Mouse (Mus musculus): ENCODE measurements around the gene Rps6kb2. TPM values are rescaled to one million over a fixed set of nuclear protein-coding genes. Genes with fewer than 3 reads are reported as not detected.

Gene Rps6kb2
- total RNA-seq, 2 experiments from 2014 or later = 34.0 to 46.8 TPM

DNA sequence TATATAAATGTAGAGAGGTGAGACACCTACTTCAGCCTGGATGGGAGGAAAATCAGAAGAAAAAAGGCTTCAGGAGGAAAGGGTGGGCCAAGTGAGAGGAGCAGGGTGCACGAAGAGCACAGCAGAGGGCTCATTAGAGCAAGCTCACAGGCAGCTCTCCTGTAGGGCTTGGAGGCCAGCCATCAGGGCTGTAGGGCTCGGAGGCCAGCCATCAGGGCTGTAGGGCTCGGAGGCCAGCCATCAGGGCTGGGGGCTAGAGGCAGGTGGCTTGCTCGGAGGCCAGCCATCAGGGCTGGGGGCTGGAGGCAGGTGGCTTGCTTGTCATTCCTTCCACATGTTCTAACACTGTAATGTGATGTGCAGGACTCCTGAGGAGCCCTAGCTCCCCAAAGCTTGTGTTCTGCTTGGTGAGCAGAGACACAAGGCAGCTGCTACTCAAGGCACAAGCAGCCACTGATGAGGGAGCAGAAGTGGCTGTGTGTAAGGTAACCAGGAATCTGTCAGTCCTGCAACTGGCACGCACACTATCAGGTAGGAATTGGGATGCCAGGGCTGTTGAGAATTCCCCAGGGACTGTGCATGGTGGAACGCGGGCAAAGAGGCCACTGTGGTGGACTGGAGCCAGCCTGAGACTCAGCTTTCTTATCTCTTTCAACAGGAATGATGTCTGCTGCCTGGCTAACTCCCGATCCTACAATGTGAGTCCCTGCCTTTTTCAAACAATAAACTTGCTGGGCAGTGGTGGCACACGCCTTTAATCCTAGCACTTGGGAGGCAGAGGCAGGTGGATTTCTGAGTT, 3.7 kb upstream of the Rps6kb2 start:
- TF ChIP-seq CTCF (IDR thresholded peaks at IDR 0.05) = no peak
- intact Hi-C loops (cut with DNase I) = no loop called here
- no peak overlapping the region for H3K4me3 ChIP-seq
- no peak for DNase-seq (ENCODE audit: extremely low spot score in 1 of 2, low spot score in 2 of 2)
- no peak overlapping the region for H3K27ac ChIP-seq

DNA sequence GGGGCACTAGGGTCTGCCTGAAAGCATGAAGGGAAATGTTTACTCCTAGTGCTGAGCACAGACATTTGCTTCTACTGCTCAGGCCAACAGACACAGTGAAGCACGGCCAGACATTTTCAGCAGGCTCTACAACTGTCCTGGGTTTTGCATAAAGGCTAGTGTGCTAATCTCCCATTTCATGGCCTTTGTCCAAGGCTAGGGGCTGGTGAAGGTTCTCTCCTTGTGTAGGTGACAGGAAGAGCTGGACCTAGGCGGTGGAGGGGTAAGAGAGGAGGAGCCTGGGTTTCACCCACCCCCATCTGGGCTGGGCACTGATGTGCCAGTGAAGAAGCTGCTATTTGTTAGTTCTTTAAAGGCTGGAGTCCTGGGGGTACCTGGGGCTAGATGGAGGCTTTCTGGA, 1.6 kb upstream of the Rps6kb2 start:
- no peak for DNase-seq (ENCODE audit: extremely low spot score in 1 of 2, low spot score in 2 of 2)
- H3K27ac ChIP-seq = no peak overlapping the region

DNA sequence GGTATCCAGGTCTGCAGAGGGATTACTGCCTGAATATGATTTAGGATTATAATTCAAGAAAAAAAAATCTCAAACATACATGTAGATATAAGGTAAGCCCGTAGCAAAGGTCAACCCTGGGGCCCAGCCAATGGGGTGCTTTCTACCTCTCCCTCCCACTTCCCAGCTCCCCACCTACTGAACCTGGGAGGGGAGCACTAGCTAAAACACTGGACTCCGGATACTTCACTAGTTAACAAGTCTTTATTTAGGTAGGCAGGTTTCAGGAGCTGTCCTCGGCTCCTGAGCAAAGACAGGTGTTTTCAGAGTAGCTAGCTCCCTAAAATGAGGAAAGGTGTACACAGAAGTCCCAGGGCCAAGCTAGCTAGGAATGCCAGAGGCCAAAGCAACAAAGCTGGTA, 946 bp upstream of the Rps6kb2 start:
- Histone ChIP-seq H3K4me3 (no peak overlapping the region), H3K27ac (no peak overlapping the region)
- no peak for DNase-seq (ENCODE audit: extremely low spot score in 1 of 2, low spot score in 2 of 2)
- intact Hi-C loops (cut with DNase I) = no loop called here
- TF ChIP-seq CTCF (IDR thresholded peaks at IDR 0.05) = no peak

More for the DNA sequence above, 1.6 kb upstream of the Rps6kb2 start:
- no peak overlapping the region for H3K4me3 ChIP-seq
- intact Hi-C loops (cut with DNase I) = no loop called here
- TF ChIP-seq CTCF (IDR thresholded peaks at IDR 0.05) = no peak

- no peak for DNase-seq (ENCODE audit: extremely low spot score in 1 of 2, low spot score in 2 of 2)
- intact Hi-C loops (cut with DNase I) = no loop called here
- TF ChIP-seq CTCF (IDR thresholded peaks at IDR 0.05) = no peak
- peak overlapping the region; percentile 84 for H3K27ac ChIP-seq
- H3K4me3 ChIP-seq = peak overlapping the region; percentile 76
These were observed 361 bp upstream of the Rps6kb2 start for GRCm38 (mm10) chr19:4163543-4163887.

DNA sequence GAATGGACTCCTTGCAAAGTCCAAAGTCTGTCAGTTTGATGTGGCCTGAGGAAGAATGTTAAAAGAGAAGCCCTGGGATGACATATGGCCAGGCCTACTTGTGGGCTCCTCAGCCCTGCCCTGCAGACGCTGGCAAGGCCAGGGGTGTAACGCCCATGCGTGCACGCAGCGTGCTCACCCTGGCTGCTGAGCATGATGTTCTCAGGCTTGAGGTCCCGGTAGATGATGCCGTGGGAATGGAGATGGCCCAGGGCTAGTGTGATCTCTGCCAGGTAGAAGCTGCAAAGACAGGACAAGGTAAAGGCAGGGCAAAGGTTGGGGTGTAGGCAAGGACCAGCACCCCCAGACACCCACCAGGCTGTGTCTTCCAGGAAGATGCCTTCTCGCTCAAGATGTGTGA, 4.1 kb downstream of the Rps6kb2 start:
- H3K4me3 ChIP-seq = no peak overlapping the region
- H3K27ac ChIP-seq = no peak overlapping the region
- DNase-seq (ENCODE audit: extremely low spot score in 1 of 2, low spot score in 2 of 2) = no peak
- intact Hi-C loops (cut with DNase I) = no loop called here
- TF ChIP-seq CTCF (IDR thresholded peaks at IDR 0.05) = no peak

DNA sequence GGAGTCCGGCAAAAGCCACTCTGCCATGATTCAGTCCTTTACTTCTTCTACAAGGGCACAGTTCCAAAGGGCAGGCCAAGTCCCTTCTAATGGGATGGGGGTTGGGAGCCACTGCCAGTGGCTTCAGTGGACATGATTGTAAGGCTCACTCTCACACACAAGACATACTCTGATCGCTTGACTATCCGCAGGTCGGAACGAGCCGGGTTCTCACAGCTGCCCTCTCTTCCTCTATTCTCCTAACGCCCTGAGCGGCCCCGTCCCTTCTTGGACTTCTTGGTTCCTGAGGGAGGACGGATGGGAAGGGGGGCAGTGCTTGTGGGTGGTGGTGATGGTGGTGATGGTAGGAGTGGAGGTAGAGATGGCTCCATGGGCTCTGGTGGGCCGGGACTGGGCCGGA, 6.4 kb downstream of the Rps6kb2 start:
- no peak for TF ChIP-seq CTCF (IDR thresholded peaks at IDR 0.05)
- Histone ChIP-seq H3K4me3 (no peak overlapping the region), H3K27ac (no peak overlapping the region)
- no peak for DNase-seq (ENCODE audit: extremely low spot score in 1 of 2, low spot score in 2 of 2)
- intact Hi-C loops (cut with DNase I) = no loop called here

- no peak for DNase-seq (ENCODE audit: extremely low spot score in 1 of 2, low spot score in 2 of 2)
- no peak overlapping the region for H3K27ac ChIP-seq
- no peak for TF ChIP-seq CTCF (IDR thresholded peaks at IDR 0.05)
- H3K4me3 ChIP-seq = no peak overlapping the region
- intact Hi-C loops (cut with DNase I) = no loop called here
These were observed 7.0 kb downstream of the Rps6kb2 start for GRCm38 (mm10) chr19:4156073-4156579.

GRCm38 (mm10) chr19:4155223-4156072, 7.7 kb downstream of the Rps6kb2 start:
- intact Hi-C loops (cut with DNase I) = no loop called here
- no peak overlapping the region for H3K27ac ChIP-seq

GRCm38 (mm10) chr19:4154437-4155222, 8.5 kb downstream of the Rps6kb2 start:
- no peak overlapping the region for H3K27ac ChIP-seq
- no peak for DNase-seq (ENCODE audit: extremely low spot score in 1 of 2, low spot score in 2 of 2)
- TF ChIP-seq CTCF (IDR thresholded peaks at IDR 0.05) = no peak
- no peak overlapping the region for H3K4me3 ChIP-seq
- intact Hi-C loops (cut with DNase I) = no loop called here

More at GRCm38 (mm10) chr19:4155223-4156072, 7.7 kb downstream of the Rps6kb2 start:
- TF ChIP-seq CTCF (IDR thresholded peaks at IDR 0.05) = no peak
- no peak overlapping the region for H3K4me3 ChIP-seq
- DNase-seq (ENCODE audit: extremely low spot score in 1 of 2, low spot score in 2 of 2) = no peak

GRCm38 (mm10) chr19:4153232-4153654, 9.9 kb downstream of the Rps6kb2 start, which contains the start of gene Ptprcap:
TSS of gene Ptprcap (plus strand) at chr19:4153604.
- Histone ChIP-seq H3K4me3 (no peak within 1 kb of the TSS), H3K27ac (peak within 1 kb of the TSS; percentile 26; the same call in 1 of the 2 replicates)
- TF ChIP-seq CTCF (IDR thresholded peaks at IDR 0.05) = no peak
- intact Hi-C loops (cut with DNase I) = no loop called here
- DNase-seq (ENCODE audit: extremely low spot score in 1 of 2, low spot score in 2 of 2) = no peak

DNA sequence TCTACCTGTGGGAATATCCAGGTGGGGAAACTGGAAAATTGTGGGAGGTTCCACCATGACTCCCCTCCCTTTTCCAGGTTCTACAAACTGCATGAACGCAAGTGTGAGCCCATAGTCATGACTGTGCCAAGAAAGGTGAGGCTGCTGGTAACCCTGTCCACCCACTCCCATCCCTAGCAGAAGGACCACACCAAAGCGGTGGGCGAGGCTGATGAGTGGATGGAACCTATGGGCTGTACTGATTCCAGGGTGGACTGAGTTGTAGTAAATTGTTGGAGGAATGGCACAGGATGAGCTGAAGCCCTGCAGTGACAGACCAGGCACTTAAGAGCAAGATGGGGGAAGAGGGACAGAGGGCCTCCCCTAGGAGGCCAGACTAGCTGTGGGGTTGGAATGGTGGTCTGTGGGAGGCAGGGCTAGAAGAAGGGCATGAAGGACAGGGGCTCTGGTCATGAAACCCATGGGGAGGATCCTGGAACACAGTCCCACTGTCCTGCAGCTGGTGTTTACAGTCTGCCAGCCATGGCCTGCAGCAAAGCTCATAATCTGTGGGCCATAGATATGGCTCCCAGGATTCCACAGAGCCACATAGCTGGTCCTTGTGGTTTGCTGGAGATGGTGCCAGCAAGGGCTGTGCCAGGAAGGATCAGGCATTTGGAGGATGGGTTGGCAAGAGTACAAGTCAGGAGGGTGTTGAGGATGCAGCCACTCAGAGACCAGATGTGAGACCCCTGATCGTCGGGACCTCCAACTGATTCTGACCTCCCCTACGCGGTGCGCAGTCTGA, 10.5 kb downstream of the Rps6kb2 start:
- peak overlapping the region; percentile 26; the same call in 1 of the 2 replicates for H3K27ac ChIP-seq
- H3K4me3 ChIP-seq = no peak overlapping the region
- no peak for TF ChIP-seq CTCF (IDR thresholded peaks at IDR 0.05)
- intact Hi-C loops (cut with DNase I) = no loop called here
- no peak for DNase-seq (ENCODE audit: extremely low spot score in 1 of 2, low spot score in 2 of 2)

Data from left cerebral cortex, adult 2 months (tissue).